Mouse (Mus musculus): ENCODE data around the gene Gpkow.

DNA sequence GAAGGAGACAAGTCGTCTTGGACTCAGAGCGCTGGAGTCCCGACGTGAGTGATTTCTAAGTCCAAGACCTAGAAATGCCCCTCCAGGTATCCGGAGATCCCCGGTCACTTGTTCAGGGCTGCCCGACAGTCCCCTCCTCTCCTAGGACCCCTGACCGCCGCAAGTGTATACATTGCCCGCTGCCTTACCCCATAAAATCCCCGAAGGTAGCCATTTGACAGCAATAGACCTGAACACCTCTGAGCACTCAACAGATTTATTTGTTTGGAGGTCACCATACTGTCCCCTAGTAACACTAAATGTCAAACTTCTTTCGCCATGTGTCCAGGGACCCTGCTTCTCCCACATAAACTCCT, 16.9 kb upstream of the Gpkow start:
- TF ChIP-seq CTCF (IDR thresholded peaks at IDR 0.05; ENCODE audit: low read depth, low read length) (no peak), POLR2A (IDR thresholded peaks at IDR 0.05; ENCODE audit: borderline replicate concordance, low read depth, low read length) (no peak)
